Mouse (Mus musculus) kidney, postnatal 25 days (tissue): Measurements from ENCODE around the gene Atp8a2.
"Not testable (repeated sequence)": the region's sequence is repeated elsewhere in the genome, so short reads cannot be mapped to it uniquely, and the experiment has no call there.

Experiments
- DNase-seq, 2 experiments: peaks; one replicate each; pipeline ENCODE4 v3.0.0; 2021; ENCODE audit warnings: mixed read lengths in 2 of 2

The Atp8a2 gene

DNA sequence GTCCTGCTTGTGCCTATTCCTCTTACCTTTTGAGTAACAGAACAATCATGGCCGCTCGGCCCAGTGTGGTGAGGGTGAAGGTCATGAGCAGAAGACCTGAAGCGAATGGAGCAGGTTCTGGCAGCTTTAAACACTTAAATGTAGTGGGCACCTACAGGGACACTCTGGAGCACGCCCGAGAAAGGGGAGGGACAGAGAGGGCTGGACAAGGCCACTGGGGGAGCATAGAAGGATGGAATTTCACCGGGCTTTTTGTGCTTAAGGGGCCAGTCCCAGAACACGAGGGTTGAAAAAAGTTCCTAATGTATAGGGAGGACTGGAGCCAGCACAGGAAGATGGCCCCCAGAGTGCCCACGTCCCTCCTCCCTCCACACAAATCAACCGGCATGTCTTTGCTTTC is 563.0 kb downstream of the Atp8a2 start:
- DNase-seq, result no peak

DNA sequence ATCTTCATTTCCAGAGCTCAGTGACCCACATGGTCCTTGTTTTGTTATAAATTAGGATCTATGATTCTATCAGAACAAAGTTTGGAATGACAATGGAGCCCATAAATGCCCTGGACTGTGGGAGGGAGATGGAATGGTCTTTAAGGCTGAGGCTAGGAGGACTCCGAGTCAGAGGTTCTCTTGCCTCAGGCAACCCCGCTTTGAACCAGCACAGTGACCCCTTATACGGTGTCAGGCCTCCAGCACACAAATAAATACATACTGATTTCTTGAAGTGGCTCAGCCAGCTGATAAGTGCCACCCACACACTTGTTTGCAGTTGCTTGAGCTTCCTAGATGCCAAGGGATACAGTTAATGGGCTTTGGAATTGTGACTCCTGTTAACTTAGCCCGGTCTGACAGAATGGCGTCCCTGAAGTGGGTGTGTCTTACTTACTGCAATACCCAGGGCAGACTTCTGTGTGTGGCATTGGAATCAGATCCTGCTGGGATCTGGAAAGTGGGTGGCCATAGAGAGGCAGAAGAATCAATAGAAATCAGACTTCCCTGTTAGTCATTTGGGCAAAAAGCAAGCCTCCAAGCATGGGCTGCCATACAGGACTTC is 563.6 kb downstream of the Atp8a2 start:
- DNase-seq, result no peak

- DNase-seq, result no peak
Measured at GRCm38 (mm10) chr14:59632067-59632466, 564.9 kb downstream of the Atp8a2 start.

DNA sequence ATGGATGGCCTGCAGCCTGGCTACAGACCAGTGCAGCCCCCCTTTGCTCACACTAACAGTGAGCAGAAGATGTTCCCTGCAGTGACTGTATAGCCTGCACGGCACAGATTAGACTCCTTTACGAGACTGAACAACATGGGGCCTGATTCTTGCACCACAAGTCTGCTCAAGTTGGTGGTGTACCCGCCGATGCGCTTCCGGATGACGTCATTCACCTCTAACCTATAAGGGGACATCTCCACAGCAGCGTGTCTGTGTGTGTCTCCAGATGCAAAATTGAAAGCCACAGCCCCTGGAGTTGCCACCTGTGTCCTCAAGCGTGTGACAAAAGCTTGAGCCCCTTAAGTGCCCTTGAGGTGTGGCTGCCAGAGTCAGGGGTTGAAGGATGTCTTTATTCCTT is 566.9 kb downstream of the Atp8a2 start:
- no peak for DNase-seq

- DNase-seq, result no peak
Measured at GRCm38 (mm10) chr14:59629308-59629707, 567.7 kb downstream of the Atp8a2 start.

DNA sequence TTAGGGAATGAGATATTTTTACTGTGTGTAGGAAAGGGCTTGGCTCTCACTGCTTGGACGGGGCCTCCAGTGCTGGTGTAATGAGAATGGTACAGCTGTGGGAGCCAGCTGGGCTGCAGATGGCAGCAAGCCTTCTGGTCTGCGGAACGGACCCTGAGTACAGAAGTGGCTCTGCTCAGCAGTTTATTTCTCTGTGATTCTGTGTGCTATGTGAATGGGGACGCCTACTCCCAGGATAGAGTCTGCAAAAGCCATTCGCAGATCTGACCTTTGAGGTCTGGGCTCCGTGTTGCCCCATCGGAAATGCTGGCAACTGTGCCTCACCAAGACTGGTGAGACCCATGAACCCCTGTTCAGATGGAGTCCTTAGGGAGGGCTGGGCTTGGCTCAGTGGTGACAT is 569.2 kb downstream of the Atp8a2 start:
- no peak for DNase-seq

DNA sequence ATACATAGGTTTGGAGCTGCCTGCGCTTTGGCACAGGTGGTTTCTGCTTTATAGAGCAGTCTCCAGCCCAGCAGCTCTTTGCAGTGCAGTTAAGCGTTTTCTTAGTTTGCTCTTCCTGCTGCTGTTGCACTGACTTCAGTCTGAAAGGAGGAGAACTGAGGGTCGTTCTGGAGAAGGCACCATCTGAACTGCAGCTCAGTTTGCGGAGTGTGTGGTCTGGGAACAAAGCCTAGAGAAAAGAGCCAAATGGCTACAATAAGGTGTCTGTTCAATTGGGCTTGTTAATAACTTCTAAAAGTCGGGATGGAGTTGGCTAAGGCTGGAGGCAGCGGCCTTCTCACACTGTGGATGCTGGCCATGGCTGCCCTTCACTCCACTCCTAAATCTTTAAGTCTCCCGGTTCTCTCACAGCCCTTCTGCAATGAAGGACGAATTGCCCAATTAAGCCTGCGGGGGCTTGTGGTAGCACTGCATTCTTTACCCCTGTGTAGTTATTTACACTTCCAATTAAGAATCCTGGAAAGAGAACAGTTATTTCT is 569.8 kb downstream of the Atp8a2 start:
- DNase-seq, result no peak

DNA sequence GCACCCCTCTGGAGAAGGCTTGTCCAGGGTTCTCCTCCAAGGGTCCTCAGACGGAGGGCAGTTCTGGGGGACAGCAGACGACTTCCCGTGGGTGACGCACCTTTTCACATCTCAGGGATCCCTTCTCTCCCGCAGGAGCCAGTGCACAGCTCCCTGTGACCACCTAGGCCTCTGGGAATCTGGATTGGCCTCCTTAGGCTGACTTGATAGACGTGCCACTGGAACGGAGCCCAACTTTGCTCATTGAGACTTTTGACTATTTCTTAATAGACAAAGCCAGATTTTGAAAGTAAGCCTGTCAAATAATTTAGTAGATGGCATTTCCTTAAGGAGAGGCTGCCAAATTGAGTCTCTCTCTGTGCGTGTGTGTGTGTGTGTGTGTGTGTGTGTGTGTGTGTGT is 570.3 kb downstream of the Atp8a2 start:
- DNase-seq, result peak; percentile 49 to 56

- DNase-seq, result peak in 1 of 2 experiments; percentile 8
Measured at GRCm38 (mm10) chr14:59625806-59626364, 571.1 kb downstream of the Atp8a2 start.

DNA sequence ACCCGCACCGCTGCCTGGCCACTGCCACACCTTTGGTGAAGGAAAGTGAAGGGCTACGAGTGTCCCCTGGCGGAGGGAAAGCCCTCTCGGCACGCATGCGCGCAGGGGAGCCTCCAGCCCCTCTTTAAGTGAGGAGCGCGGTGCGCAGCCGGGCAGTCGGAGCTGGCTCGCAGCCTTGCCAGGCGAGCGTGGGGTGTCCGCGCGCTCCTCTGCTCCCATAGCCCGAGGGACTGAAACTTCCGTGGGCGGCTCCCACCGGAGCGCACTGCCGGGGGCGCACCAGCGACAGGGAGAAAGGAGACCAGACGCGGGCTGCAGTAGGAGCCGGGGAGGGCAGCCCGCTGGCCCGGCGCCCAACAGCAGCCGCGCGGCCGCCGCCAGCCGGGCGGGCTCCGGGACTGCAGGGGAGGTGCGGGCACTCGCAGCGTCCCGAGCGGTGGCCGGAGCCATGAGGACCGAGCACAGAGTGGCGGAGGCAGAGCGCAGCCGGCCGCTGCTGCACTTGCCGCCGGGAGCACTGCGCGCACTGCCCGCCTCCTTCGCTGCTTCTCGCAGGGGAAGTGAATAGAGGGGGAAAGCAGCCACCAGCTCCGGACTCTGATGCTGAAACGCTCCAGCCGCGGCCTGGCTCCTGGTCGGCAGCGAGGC is 571.7 kb downstream of the Atp8a2 start, which contains the start of gene Shisa2:
Gene Shisa2 (plus strand): TSS at position 151 of the 648 bp plus-strand sequence.
- peak; percentile 71 to 80 for DNase-seq

DNA sequence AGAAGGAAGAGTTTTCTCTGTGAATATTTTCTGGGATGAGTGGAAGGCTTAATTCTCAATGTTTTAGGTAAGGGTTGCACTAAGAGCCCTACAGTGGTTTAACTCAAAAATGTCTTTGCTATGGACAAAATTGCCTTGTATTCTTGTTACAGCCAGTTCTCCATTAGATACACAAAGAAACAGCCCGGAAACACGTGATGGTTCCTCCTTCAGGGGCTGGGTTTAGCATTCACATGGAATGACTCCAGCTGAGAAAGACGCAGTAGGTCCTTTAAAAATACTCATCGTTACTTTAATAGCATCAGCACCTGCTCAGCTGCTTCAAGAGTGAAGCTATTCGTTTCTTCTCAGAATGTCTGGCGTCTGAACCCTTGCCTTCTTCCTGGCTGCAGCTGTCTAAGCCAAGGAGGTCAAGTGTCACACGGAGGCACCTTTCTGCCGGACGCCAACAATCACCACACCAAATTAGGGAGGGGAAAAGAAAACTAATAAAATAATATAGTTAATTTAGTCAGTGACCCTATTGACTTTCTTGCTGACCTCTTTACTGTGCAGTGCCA is 572.6 kb downstream of the Atp8a2 start:
- DNase-seq, result no peak

GRCm38 (mm10) chr14:59616802-59617201 is 580.2 kb downstream of the Atp8a2 start:
- DNase-seq, result no peak

GRCm38 (mm10) chr14:59614149-59614548 is 582.8 kb downstream of the Atp8a2 start:
- DNase-seq, result not testable (repeated sequence)

DNA sequence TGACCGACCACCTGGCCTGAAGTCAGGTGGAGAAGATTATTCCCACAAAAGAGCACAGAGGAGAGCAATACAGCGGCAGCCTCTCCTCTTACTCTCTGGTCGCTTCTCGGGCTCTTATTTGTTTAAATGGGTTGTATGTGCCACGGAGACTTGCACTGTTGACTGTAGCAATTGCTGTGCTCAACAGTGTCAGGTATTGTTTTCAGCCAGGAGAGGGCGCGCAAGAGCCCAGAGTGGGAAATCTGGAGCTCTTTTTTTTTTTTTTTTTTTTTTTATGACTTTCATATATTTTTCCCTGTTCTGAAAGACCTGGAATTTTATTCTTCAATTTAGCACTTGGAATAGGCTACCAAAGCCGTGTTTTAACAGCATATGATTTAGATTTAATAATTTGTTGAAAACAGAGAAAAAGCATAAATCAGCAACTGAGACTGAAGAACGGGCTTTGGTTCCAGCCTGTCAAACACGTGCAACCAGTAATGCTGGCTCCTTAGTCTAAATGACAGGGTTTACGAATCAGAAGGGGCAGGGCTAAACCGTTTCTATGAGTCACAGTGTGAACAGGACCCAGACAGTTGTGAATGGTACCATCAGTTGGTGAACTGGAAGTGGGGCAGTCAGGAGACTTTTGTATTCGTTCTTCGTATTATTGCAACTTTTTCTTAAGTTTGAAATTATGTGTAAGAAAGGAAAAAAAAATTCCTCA is 583.9 kb downstream of the Atp8a2 start:
- peak; percentile 65 to 85 for DNase-seq

GRCm38 (mm10) chr14:59607021-59607420 is 590.0 kb downstream of the Atp8a2 start:
- DNase-seq, result no peak

DNA sequence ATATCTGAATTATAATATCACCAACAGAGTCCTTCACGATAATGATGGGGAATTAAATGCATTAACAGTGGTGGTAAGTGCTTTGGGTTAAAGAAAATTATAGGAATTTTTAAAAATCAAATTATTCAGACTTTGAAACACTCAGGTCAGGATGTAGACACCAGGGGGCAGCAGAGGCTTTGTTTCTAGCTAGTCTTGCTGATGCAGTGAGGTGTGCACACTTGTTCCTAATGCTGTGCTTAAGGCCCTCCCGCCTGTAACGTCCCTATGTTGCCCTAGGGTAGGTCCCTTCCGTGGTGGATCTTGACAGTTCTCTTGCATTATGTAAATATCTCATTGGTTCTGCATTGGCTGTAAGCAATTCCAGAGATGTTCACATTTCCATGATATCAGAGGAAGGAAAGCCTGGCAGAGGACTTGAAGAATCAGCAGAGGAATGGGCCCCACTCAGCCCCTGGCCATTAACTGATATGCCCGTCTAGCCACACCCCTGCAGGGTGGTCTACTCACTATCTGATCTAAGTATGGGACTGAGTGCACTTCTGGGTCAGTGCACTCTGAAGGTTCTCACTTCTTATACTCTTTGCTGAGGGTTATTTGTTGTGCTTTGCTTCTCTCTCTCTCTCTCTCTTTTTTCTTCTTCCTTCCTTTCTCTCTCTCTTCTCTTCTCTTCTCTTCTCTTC is 591.2 kb downstream of the Atp8a2 start:
- DNase-seq, result peak; percentile 69 to 91

DNA sequence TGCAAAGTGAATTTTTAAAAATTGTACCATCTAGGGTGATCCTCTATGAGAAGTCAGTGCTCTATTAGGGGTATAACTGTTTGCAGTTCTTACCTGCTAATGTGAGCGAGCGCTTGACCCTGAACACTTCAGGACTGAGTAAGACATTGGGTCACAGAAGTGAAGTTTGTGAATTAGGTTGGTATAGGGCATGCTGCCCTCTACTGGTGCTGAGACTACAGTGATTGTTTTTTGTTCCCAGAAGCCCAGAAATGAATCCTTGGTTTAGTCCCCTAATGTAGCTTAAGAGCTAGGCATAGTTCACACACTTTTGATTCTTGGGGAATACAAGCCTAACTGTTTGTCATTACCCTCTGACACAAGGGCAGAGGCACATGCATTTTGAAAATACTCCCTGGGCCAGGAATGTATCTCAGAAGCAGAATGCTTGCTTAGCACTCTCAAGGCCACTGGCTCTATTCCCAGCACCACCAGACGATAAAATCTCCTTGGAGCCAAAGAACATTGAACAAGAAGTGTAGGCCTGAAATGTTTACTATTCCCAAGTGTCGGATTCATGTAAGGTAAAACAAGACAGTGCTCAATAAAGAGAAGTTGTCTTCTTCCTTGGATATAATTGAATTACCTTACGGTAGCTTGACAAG is 592.9 kb downstream of the Atp8a2 start:
- DNase-seq, result peak in 1 of 2 experiments; percentile 49

DNA sequence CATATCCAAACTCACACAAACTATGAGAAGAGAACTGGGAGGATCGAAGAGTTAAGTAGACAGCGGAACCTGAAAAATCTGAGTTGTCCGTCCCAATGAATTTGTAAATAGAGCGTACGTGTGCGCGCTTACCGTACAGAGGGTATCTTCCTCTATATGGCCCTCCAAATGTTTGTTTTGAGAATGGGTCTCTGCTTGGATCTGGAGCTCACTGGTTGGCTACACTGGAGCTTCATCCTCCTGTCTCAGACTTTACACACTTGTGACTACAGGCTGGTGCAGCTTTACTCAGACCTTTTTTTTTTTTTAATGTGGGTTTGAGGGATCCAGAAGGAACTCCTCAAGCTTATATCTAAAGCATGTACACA is 598.7 kb downstream of the Atp8a2 start:
- DNase-seq, result no peak

- peak; percentile 95 for DNase-seq
Measured at GRCm38 (mm10) chr14:59597398-59598259, 599.4 kb downstream of the Atp8a2 start, which contains the start of gene Cdadc1. Cdadc1 (minus strand) TSS chr14:59597959.

GRCm38 (mm10) chr14:59594988-59595387 is 602.0 kb downstream of the Atp8a2 start:
- no peak for DNase-seq

GRCm38 (mm10) chr14:59592593-59592992 is 604.4 kb downstream of the Atp8a2 start:
- no peak for DNase-seq
